Mouse (Mus musculus) natural killer cell, adult 2 months (primary cell): ENCODE data around the gene Adamtsl1.

ENCODE experiments used
- DNase-seq, 2 experiments: peaks; one replicate each; pipeline ENCODE4 v3.0.0; 2022; ENCODE audit warnings: low spot score in 2 of 2

Gene Adamtsl1

DNA sequence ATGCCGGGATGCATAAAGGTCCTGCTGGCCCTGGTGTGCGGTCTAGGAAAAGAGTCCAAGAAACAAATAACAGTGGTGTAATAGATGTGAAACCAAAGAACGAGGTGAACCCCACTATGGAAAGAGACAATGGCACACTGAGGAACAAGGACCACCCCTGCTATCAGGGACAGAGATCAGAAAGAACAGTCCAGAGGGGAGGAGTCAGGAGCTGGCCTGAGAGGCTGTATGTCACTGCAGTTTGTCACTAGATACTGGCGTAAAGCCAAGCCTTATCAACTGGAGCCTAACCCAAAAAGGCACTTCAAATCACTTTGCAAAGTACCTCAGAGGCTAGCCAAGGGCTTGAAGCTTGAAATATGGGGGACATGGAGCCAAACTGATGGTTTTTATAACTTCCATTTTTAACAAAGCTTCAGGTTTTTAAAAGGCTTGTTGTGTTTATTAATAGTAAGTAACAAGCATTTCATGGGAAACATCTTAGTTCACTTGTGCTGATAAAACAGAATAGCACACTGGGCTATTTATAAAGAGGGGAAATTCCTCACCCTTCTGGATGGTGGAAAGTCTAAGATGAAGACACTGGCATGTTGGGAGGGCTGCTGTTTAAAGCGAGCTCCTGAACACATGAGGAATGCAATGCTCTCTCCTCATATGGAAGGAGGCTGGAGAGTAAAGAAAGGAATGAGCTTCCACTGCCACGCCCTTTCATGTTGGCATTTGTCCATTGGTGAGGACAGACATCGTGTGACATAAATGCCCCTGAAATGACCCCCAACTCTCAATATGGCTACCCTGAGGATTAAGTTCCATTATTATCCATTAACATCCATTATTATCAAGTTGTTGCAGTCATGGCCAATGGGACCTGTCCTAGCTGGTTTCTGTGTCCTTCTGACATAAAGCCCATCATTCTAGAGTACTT, 797.1 kb downstream of the Adamtsl1 start:
- DNase-seq, result no peak

DNA sequence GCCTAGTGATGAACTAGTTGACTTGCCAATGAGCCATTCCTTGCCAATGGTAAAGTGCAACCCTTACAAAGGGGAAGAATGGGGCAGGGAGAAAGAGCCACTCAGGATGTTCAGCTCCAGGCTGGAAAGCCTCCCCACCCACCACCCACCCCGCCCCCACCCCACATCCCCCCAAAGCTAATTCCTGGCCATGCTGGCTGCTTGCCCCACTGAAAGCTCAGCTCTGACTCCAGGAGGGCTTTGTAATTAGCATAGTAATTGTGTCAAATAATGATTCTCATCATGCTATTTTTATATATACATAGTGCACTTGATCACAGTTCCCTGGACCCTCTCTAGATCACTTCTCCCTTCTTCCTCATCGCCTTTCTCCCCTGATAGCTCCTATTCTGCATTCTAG, 798.4 kb downstream of the Adamtsl1 start:
- no peak for DNase-seq

DNA sequence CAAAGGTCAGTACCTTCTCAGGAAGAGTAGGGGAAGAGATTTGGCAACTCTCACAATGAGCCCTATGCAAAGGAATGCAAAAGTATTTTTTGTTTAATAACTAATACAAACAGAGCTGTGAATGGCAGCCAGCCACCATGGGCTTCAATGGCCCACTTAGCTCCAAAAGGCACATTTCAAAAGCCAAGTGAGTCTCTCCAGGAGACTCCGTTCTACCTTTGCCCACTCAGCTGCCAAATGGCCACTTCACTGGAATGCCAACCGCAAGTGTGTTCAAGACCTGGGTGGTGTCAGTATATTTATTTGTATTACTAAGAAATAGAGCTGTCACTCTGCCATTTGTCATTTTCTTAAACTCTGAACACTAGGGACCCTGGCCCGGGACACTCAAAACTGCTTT, 800.5 kb downstream of the Adamtsl1 start:
- no peak for DNase-seq

GRCm38 (mm10) chr4:86315122-86315521, 801.1 kb downstream of the Adamtsl1 start:
- no peak for DNase-seq

GRCm38 (mm10) chr4:86317916-86318542, 804.1 kb downstream of the Adamtsl1 start:
- DNase-seq, result no peak

GRCm38 (mm10) chr4:86325411-86325810, 811.4 kb downstream of the Adamtsl1 start:
- DNase-seq, result no peak

GRCm38 (mm10) chr4:86326003-86326402, 812.0 kb downstream of the Adamtsl1 start:
- no peak for DNase-seq

DNA sequence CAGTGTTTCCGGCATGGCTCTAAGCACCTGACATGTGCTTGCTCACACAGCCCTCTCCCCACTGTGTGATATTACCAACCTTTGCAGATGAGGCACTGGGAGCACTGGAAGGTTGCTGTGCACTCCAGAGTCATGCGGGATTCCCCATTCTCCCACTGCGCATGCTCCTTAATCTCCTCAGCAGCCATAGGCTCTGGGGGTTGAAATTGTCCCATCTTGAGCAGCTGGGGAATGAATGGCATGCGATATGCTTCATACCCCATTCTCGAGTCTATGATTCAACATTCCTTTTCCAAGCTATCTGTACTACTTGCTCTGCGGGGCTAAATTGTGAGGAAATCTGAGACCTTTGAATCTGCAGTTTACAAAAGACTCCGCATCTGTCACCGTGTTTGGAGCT, 812.7 kb downstream of the Adamtsl1 start:
- DNase-seq, result no peak

DNA sequence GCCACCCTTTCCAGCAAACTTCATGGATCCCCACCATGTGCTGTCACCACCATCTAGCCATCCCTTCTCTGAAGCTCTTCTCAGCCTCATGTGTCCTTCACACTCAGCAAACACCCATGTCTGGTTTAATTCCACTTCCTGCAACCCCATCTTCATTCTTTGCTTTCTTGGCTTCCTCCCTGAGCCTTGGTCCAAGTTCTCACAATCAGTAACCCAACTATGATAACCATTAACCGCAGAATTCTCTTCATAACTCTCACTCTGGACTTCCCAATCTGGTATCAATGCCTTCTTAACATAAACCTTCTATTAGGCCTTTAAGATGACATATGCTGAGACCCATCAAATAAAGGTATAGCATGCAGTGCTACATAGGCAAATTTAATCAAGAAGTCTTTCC, 815.5 kb downstream of the Adamtsl1 start:
- no peak for DNase-seq

DNA sequence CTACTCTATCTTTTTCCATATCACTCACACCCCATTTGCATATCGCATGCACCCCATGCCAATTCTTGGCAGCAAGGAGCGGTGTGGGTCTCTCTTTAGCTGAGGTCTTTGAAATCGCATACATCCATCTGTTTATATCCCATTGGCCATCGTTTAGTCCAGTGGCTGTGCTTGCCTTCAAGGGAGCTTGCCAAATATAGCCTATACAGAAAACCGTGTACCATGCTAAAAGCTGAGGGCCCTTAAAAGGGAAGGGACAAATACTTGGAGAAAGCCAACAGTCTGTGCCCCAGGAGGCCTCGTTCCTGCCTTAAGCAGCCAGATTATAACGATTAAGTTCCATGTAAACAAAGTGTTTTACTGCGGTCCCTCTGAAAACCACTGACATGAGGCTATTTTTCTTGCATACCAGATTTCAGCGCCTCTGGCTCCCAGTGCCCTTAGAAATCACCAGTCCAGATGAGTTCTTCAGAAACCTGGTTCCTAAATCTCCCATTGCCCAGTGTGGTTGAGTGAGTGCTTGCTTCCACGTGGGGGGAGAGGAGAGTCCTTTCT, 822.0 kb downstream of the Adamtsl1 start:
- no peak for DNase-seq

- no peak for DNase-seq
Measured at GRCm38 (mm10) chr4:86337216-86337765, 823.3 kb downstream of the Adamtsl1 start.

DNA sequence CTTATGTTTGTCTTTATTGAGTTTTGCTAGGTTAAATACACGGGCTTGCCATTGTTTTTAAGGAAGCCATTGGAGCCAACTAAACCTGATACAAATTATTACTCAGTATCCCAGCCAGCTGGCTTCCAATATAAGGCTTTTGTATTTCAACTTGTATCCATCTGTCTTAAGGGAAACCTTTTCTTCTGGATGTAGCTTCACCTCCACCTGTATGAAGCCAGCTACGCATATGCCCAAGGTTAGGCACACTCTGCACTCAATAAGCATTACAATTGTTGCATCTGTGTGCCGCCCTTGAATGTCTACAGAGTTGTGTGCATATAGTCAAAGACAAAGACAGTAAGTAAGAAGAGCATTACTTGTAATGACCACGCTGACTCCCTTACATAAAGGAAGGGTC, 835.4 kb downstream of the Adamtsl1 start:
- no peak for DNase-seq

DNA sequence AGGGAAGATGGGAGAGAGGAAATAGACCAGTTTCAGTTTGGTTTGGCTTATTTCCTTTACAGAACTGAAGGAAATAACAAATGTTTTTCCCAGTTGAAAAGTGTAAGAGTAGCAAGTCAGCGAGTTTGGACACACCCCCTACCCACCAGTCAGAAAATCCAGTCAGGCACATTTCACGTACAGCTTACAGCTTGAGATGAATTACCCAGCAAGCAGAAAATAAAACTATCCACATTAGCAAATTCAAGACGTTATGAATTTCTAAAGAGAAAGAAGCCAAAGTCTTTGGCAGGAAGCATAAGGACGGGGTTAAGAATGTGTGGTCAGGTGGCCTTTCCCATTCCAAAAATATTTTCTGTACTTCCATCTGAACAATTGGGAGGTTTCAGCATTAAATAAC, 838.1 kb downstream of the Adamtsl1 start:
- no peak for DNase-seq

DNA sequence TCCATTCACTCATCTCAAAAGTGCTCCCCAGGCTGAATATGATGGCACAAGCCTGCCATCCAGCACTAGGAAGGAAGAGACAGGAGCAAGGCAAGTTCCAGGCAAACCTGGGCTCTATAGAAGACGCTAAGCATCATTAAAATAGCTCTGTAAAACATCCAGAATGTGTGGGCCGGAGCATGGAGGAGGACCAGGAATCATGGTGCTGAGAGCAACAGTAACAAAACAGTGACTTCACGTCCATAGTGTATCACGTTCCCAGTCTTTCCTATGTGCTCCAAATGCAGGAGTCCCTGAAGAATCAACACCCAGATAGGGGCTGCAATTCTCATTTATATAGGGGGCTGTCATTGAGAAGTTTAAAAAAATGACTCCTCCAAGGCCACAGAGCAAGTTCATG, 839.6 kb downstream of the Adamtsl1 start:
- no peak for DNase-seq

DNA sequence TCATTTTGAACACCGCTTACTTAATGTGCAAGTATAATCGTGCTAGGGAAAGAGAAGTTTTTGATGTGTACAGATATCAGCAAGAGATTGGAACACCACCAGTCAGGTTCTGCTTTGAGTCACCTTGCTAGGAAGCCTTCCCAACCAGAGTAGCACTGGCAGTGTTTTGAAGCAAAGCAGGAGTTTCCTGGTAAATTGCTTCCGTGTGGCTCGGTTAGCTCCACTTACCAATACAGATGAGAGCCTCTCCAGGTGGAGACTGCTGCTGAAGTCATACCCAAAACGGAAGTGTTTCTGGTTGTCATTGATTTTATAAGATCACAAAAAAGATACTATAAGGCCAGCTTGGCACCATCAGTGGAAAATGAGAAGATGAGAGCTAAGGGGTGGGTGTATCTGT, 845.4 kb downstream of the Adamtsl1 start:
- DNase-seq, result no peak

DNA sequence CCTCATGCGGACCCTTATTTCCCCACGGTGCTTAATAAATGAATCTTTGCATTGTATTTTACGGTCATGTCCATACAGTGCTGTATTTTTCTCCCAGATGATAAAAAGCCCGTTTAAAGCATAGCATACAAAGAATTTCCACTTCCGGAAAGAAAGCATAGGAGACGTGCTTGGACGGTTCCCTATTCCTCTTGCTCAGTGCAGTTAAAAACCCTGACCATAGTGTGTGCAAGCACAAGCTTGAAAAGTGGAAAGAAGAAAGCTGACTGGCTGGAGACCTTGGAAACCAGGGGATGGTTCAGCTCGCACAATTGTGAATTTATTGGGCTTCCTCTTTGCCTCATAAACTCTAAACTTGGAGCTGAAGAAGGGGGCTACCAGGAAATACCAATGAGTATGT, 855.1 kb downstream of the Adamtsl1 start:
- DNase-seq, result no peak

DNA sequence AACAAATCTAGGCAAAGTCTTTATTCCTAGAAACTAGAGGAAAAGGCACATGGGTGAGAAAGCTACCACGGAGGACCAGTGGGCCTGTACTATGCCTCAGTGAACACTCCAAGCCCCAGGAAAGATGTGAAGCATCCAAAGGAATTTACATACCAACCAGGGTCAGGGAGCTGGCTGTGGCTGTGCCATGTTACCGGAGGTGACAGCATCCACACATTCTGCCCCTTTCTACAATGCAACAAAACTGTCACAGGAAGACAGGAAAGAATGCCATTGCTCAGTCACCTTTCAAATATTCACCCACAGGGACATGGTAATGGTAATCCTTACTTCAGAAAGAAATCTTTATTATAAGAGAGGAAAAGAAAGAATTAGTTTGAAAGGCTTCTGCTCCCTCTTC, 859.2 kb downstream of the Adamtsl1 start:
- DNase-seq, result no peak

GRCm38 (mm10) chr4:86383124-86383523, 869.2 kb downstream of the Adamtsl1 start:
- DNase-seq, result no peak

DNA sequence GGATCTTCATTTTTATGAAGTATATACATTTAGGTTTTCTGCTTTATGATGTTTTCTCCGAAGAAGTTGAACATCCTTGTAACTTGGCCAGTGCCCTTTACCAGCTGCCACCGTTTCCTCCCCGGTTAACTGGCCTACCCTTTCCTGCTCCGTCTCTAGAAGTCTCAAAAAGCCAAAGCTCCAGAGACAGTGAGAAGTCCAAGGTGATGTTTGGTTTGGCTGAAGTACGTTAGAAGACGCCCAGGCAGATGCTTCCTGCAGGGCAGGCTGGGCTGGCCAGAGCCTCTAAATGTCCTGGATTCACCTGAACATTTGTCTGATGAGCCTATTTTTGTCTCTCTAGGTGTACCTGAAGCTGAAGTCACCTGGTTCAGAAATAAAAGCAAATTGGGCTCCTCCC, 871.1 kb downstream of the Adamtsl1 start:
- no peak for DNase-seq

DNA sequence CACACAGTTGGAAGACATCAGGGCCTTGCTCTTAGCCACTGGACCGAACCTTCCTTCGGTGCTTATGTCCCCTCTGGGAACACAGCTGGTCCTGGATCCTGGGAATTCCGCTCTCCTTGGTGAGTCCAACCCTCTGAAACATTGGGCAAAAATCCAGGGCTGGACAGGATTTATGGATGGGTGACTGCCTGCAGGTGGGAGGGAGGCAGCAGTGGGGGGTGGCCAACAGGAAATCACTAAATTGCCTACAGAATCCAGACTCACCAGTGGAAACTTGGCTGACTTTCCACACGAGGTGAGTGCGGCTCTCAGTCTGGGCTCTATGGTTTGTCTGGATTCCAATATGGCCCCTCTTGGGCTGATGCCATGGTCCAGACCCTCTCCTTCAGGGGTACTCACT, 874.5 kb downstream of the Adamtsl1 start:
- DNase-seq, result no peak

DNA sequence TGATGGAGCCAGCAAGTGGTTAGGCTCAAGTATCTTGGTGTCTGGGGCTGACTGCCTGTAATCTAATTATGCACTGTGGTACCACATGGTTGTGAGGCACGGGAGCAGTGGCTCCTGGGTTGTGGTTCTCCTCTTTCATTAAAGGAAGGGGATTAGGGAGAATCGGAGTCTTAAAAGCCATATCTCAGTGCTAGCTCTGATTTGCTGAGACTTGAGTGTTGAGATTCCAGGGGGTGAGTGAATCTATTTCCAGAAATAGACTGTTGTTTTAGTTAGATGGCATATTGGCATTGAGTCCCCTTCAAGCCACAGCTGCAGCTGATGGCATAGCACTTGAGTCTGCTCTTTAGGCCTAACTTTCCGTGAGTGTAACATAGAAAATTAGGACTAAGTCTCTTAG, 877.2 kb downstream of the Adamtsl1 start:
- DNase-seq, result no peak

- no peak for DNase-seq
Measured at GRCm38 (mm10) chr4:86395636-86396035, 881.7 kb downstream of the Adamtsl1 start.
